Mouse (Mus musculus) C2C12 (cell line): ENCODE measurements around the gene Hdlbp. TPM values are rescaled to one million over a fixed set of nuclear protein-coding genes. Genes with fewer than 3 reads are reported as not detected.
"Not testable (repeated sequence)": the region's sequence is repeated elsewhere in the genome, so short reads cannot be mapped to it uniquely, and the experiment has no call there.

ENCODE experiments used
- H3K27me3 ChIP-seq: one replicate; pipeline ENCODE4 v1.6.1; 2011; ENCODE audit not compliant: control insufficient read depth, insufficient read depth, insufficient read length
- H3K36me3 ChIP-seq: one replicate; pipeline ENCODE4 v1.6.1; 2011; ENCODE audit not compliant: control insufficient read depth, insufficient read depth
- H3K4me3 ChIP-seq: one replicate; pipeline ENCODE4 v1.5.1; 2011; ENCODE audit warnings: mild to moderate bottlenecking, control low read depth; ENCODE audit not compliant: poor library complexity, insufficient read depth, severe bottlenecking
- H3K79me2 ChIP-seq: one replicate; pipeline ENCODE4 v1.6.1; 2011; ENCODE audit not compliant: control insufficient read depth, insufficient read depth
- H3K79me3 ChIP-seq: one replicate; pipeline ENCODE4 v1.6.1; 2011; ENCODE audit warnings: low read depth, control low read depth
- H3ac ChIP-seq: one replicate; pipeline ENCODE3; 2011; ENCODE audit warnings: low read depth; ENCODE audit not compliant: control insufficient read depth, insufficient read length
- CEBPB ChIP-seq: IDR thresholded peaks from one replicate; pipeline ENCODE4 v1.6.1; 2011; ENCODE audit warnings: low read depth, mild to moderate bottlenecking, control low read depth, moderate library complexity
- CTCF ChIP-seq: IDR thresholded peaks from one replicate; pipeline ENCODE4 v1.5.1; 2011; ENCODE audit not compliant: control insufficient read depth, insufficient read depth, insufficient read length
- FOSL1 ChIP-seq: IDR thresholded peaks from one replicate; pipeline ENCODE4 v1.8.0; 2011; ENCODE audit warnings: mild to moderate bottlenecking, low read length; ENCODE audit not compliant: poor library complexity, insufficient read depth, severe bottlenecking
- MAX ChIP-seq: IDR thresholded peaks from one replicate; pipeline ENCODE4 v1.6.1; 2011; ENCODE audit warnings: mild to moderate bottlenecking, control low read depth
- MYOD1 ChIP-seq: IDR thresholded peaks from one replicate; pipeline ENCODE4 v1.6.1; 2011; ENCODE audit warnings: low read depth; ENCODE audit not compliant: control insufficient read depth, insufficient read length
- MYOG ChIP-seq: IDR thresholded peaks from one replicate; pipeline ENCODE4 v1.6.1; 2011; ENCODE audit not compliant: control insufficient read depth, insufficient read length; ENCODE audit errors: extremely low read depth
- USF1 ChIP-seq: IDR thresholded peaks from one replicate; pipeline ENCODE4 v1.6.1; 2011; ENCODE audit warnings: low read depth, mild to moderate bottlenecking, control low read depth, moderate library complexity
- polyA plus RNA-seq: library from polyadenylated mRNA; unstranded; fragments of >200 nt; fragmentation: generic; extraction: Trizol; gene quantifications from one replicate; pipeline ENCODE4 v1.2.1, GENCODE M21; 2012; ENCODE audit warnings: missing spikeins

Gene Hdlbp
- polyA plus RNA-seq, 1 experiment = 134 TPM

GRCm38 (mm10) chr1:93468626-93469025, 10.0 kb downstream of the Hdlbp start:
- peaks cover 99% of the 10 kb centered on the region for H3K79me2 ChIP-seq
- no peak overlapping the region for H3ac ChIP-seq
- TF ChIP-seq MYOG (no peak), MAX (no peak), FOSL1 (no peak), MYOD1 (no peak), CTCF (no peak), USF1 (no peak), CEBPB (no peak)
- H3K36me3 ChIP-seq = peaks cover 6% of the 10 kb centered on the region
- peaks cover 62% of the 10 kb centered on the region for H3K79me3 ChIP-seq
- no peaks in the 10 kb centered on the region for H3K27me3 ChIP-seq
- no peak overlapping the region for H3K4me3 ChIP-seq

- Histone ChIP-seq H3K27me3 (no peaks in the 10 kb centered on the region), H3ac (no peak overlapping the region), H3K79me2 (peaks cover 98% of the 10 kb centered on the region), H3K79me3 (peaks cover 53% of the 10 kb centered on the region), H3K36me3 (peaks cover 6% of the 10 kb centered on the region), H3K4me3 (no peak overlapping the region)
- TF ChIP-seq USF1 (no peak), FOSL1 (no peak), MAX (no peak), CTCF (no peak)
These were observed 12.9 kb downstream of the Hdlbp start for GRCm38 (mm10) chr1:93465746-93466145.

GRCm38 (mm10) chr1:93465066-93465465, 13.5 kb downstream of the Hdlbp start:
- Histone ChIP-seq H3K27me3 (no peaks in the 10 kb centered on the region), H3K36me3 (peaks cover 6% of the 10 kb centered on the region), H3K79me2 (peaks cover 98% of the 10 kb centered on the region), H3K4me3 (no peak overlapping the region), H3ac (no peak overlapping the region), H3K79me3 (peaks cover 51% of the 10 kb centered on the region)
- no peak for TF ChIP-seq FOSL1
- TF ChIP-seq CEBPB = no peak
- TF ChIP-seq USF1 = no peak
- TF ChIP-seq MYOG = no peak
- no peak for TF ChIP-seq CTCF

- TF ChIP-seq CTCF (no peak), MAX (no peak), MYOG (no peak), CEBPB (no peak), FOSL1 (no peak), MYOD1 (no peak), USF1 (no peak)
These were observed 19.5 kb downstream of the Hdlbp start for GRCm38 (mm10) chr1:93459101-93459500.

GRCm38 (mm10) chr1:93458357-93458756, 20.3 kb downstream of the Hdlbp start:
- no peak overlapping the region for H3K4me3 ChIP-seq
- H3K36me3 ChIP-seq = no peaks in the 10 kb centered on the region

More at GRCm38 (mm10) chr1:93459101-93459500, 19.5 kb downstream of the Hdlbp start:
- no peak overlapping the region for H3ac ChIP-seq
- H3K36me3 ChIP-seq = no peaks in the 10 kb centered on the region
- H3K4me3 ChIP-seq = no peak overlapping the region
- peaks cover 54% of the 10 kb centered on the region for H3K79me3 ChIP-seq
- H3K27me3 ChIP-seq = no peaks in the 10 kb centered on the region
- peaks cover 97% of the 10 kb centered on the region for H3K79me2 ChIP-seq

GRCm38 (mm10) chr1:93453721-93454255, 24.8 kb downstream of the Hdlbp start:
- no peaks in the 10 kb centered on the region for H3K27me3 ChIP-seq
- no peaks in the 10 kb centered on the region for H3K36me3 ChIP-seq
- no peak overlapping the region for H3ac ChIP-seq
- H3K79me2 ChIP-seq = peaks cover 90% of the 10 kb centered on the region
- no peak overlapping the region for H3K4me3 ChIP-seq
- peaks cover 46% of the 10 kb centered on the region for H3K79me3 ChIP-seq
- TF ChIP-seq MAX = no peak
- no peak for TF ChIP-seq CTCF
- TF ChIP-seq MYOG = no peak
- no peak for TF ChIP-seq MYOD1
- TF ChIP-seq FOSL1 = no peak
- TF ChIP-seq CEBPB = no peak
- TF ChIP-seq USF1 = no peak

More at GRCm38 (mm10) chr1:93458357-93458756, 20.3 kb downstream of the Hdlbp start:
- H3K27me3 ChIP-seq = no peaks in the 10 kb centered on the region
- peaks cover 97% of the 10 kb centered on the region for H3K79me2 ChIP-seq
- TF ChIP-seq MAX = no peak
- no peak for TF ChIP-seq CEBPB
- no peak for TF ChIP-seq CTCF
- TF ChIP-seq MYOD1 = no peak
- no peak for TF ChIP-seq USF1
- no peak for TF ChIP-seq MYOG
- no peak for TF ChIP-seq FOSL1
- H3ac ChIP-seq = no peak overlapping the region
- peaks cover 57% of the 10 kb centered on the region for H3K79me3 ChIP-seq

GRCm38 (mm10) chr1:93450118-93450517, 28.5 kb downstream of the Hdlbp start:
- H3K4me3 ChIP-seq, H3ac ChIP-seq, H3K36me3 ChIP-seq, H3K27me3 ChIP-seq: not testable (repeated sequence)
- peaks cover 89% of the 10 kb centered on the region for H3K79me2 ChIP-seq
- peaks cover 22% of the 10 kb centered on the region for H3K79me3 ChIP-seq
